Mouse (Mus musculus): ENCODE measurements around the gene Camkk1.

DNA sequence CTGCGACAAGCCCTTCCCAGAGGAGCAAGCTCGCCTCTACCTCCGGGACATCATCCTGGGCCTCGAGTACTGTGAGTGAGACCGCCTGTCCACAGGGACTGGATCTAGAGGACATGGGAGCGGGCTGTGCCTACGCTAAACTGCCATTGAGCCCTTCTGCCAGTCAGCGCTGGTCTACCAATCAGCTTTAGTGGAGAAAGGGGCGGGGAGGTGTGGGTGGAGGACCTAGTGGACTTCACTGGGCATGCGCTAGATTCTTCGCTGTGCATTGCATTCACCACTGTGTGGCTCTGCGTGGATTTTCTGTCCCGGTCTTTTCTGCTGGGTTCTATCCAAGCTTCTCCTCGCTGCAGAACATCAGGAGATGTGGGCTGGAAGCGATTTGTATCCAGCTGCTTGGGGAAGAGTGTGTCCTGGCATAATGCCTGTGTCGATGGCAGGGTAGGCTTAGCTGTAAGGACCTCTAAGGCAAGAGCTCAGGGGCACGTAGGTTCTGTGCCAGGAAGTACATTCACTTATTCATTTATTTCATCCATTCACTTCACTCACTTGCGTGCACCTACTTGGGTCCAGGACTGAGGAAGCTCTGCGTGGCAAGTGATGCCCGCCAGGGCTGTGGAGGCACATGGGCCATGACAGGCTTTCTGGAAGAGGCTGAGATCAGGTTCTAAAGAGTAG is 12.2 kb downstream of the Camkk1 start:
- TF ChIP-seq CTCF (IDR thresholded peaks at IDR 0.05 in 2 of 3, conservative IDR thresholded peaks at IDR 0.05 in 1 of 3; ENCODE audit: control insufficient read depth in 1 of 3, insufficient read depth in 1 of 3, low read depth in 2 of 3, low read length in 3 of 3, poor library complexity in 1 of 3, severe bottlenecking in 1 of 3) (no peak), TAL1 (IDR thresholded peaks at IDR 0.05; ENCODE audit: low read length) (no peak), KAT2A (conservative IDR thresholded peaks at IDR 0.05; ENCODE audit: low read depth, low read length) (no peak), POLR2AphosphoS5 (IDR thresholded peaks at IDR 0.05; ENCODE audit: borderline replicate concordance, low read depth, low read length) (no peak), POLR2A (IDR thresholded peaks at IDR 0.05; ENCODE audit: control insufficient read depth in 1 of 2, insufficient read depth in 1 of 2, low read depth in 1 of 2, low read length in 2 of 2, poor library complexity in 1 of 2) (no peak), USF2 (IDR thresholded peaks at IDR 0.05; ENCODE audit: borderline replicate concordance in 1 of 2, insufficient read depth in 1 of 2, low read depth in 1 of 2, low read length in 2 of 2) (no peak), GATA1 (IDR thresholded peaks at IDR 0.05; ENCODE audit: low read depth, low read length) (no peak), MAX (IDR thresholded peaks at IDR 0.05; ENCODE audit: low read length) (no peak), MEF2A (IDR thresholded peaks at IDR 0.05; ENCODE audit: extremely low read depth, insufficient replicate concordance, low read depth, low read length, poor library complexity, severe bottlenecking) (no peak), BHLHE40 (IDR thresholded peaks at IDR 0.05; ENCODE audit: borderline replicate concordance, low read depth, low read length) (no peak), JUND (IDR thresholded peaks at IDR 0.05; ENCODE audit: low read depth, low read length) (no peak), GABPA (IDR thresholded peaks at IDR 0.05; ENCODE audit: low read depth, low read length) (no peak), POLR2AphosphoS2 (IDR thresholded peaks at IDR 0.05; ENCODE audit: low read length) (no peak), E2F4 (IDR thresholded peaks at IDR 0.05; ENCODE audit: borderline replicate concordance, low read depth, low read length) (no peak)
